Mouse (Mus musculus) liver, embryonic 14.5 days (tissue): ENCODE measurements at regions not wholly inside any gene's neighbourhood (a gene's known extent, or its start where the extent isn't known, plus 50 kb on each side); places are given as distances from the start of the nearest gene placed in this dataset.
A peak's percentile ranks its signal among the peaks of the same experiment; 100 is the strongest.

Source experiments
- ATAC-seq: fragments of 200-750 bp; cut with Nextera tagmentation; 2 replicates; pipeline ENCODE4 v1.8.0; 2017; ENCODE audit warnings: moderate number of reproducible peaks, mild to moderate bottlenecking, moderate library complexity; ENCODE audit not compliant: insufficient read depth
- DNase-seq, 3 experiments: peaks; one replicate each; pipeline ENCODE4 v3.0.0-alpha.2; 2012 to 2013; ENCODE audit warnings: low read depth in 3 of 3, low spot score in 3 of 3
- H3K27ac ChIP-seq: fragments of 300-500 bp; sonication (generic); 2 replicates; pipeline ENCODE4 v1.5.1; 2014; ENCODE audit warnings: moderate library complexity, mild to moderate bottlenecking, control low read depth, inconsistent platforms
- H3K27me3 ChIP-seq: fragments of 300-500 bp; sonication (generic); 2 replicates; pipeline ENCODE4 v1.6.1; 2014; ENCODE audit warnings: mild to moderate bottlenecking, low read length, moderate library complexity; ENCODE audit not compliant: control insufficient read depth, insufficient read depth
- H3K36me3 ChIP-seq: fragments of 300-500 bp; sonication (generic); replicated peaks from 2 replicates; pipeline ENCODE4 v1.6.1; 2014; ENCODE audit warnings: low read depth; ENCODE audit not compliant: control insufficient read depth, insufficient read depth
- H3K4me1 ChIP-seq, 2 experiments: fragments of 200-500 bp in 1 of 2; fragments of 300-500 bp in 1 of 2; sonication (generic) in 1 of 2; replicated peaks; 2 replicates each; pipeline ENCODE4 v1.6.1; 2012 to 2014; ENCODE audit warnings: antibody characterized with exemption in 1 of 2, inconsistent platforms in 1 of 2, low read length in 1 of 2; ENCODE audit not compliant: control insufficient read depth in 2 of 2, insufficient read depth in 2 of 2
- H3K4me2 ChIP-seq: fragments of 300-500 bp; sonication (generic); 2 replicates; pipeline ENCODE4 v1.6.1; 2014; ENCODE audit warnings: low read depth, mild to moderate bottlenecking, control low read depth, moderate library complexity
- H3K4me3 ChIP-seq, 2 experiments: fragments of 200-500 bp in 1 of 2; fragments of 300-500 bp in 1 of 2; sonication (generic) in 1 of 2; 2 replicates each; pipeline ENCODE4 v1.5.1; 2012 to 2014; ENCODE audit warnings: low read depth in 2 of 2, low read length in 2 of 2, mild to moderate bottlenecking in 2 of 2, control low read depth in 1 of 2, inconsistent platforms in 1 of 2, moderate library complexity in 1 of 2; ENCODE audit not compliant: insufficient read depth in 1 of 2
- H3K9ac ChIP-seq: fragments of 300-500 bp; sonication (generic); replicated peaks from 2 replicates; pipeline ENCODE4 v1.6.1; 2014; ENCODE audit warnings: mild to moderate bottlenecking, control low read depth, moderate library complexity
- H3K9me3 ChIP-seq: fragments of 300-500 bp; sonication (generic); 2 replicates; pipeline ENCODE4 v1.6.1; 2016; ENCODE audit warnings: low read length, mixed read lengths; ENCODE audit not compliant: control insufficient read depth
- CTCF ChIP-seq: IDR thresholded peaks from 2 replicates; pipeline ENCODE4 v1.5.1; 2016; ENCODE audit warnings: antibody characterized with exemption, low read depth, control low read depth
- EP300 ChIP-seq: IDR thresholded peaks from 2 replicates; pipeline ENCODE4 v1.6.1; 2016; ENCODE audit warnings: antibody characterized with exemption, low read depth
- WGBS: fragments of 180-500 bp; shearing (Covaris S2); extraction: QIAGEN DNeasy Blood & Tissue Kit; methylation state at CpG from one replicate; pipeline ENCODE4 v1.1.7; 2014; ENCODE audit not compliant: insufficient replicate concordance; 5-methylcytosine and 5-hydroxymethylcytosine counted together

GRCm38 (mm10) chr5:64485856-64486255 is 317.3 kb upstream of the Klf3 start:
- H3K9ac ChIP-seq = no peak overlapping the region

GRCm38 (mm10) chr5:64486761-64487160 is 316.4 kb upstream of the Klf3 start:
- ATAC-seq (no peak), DNase-seq (no peak)
- Histone ChIP-seq H3K4me1 (peaks cover 8 to 11% of the 10 kb centered on the region in 2 experiments), H3K4me2 (no peak overlapping the region), H3K27me3 (no peaks in the 10 kb centered on the region), H3K27ac (no peak overlapping the region), H3K9me3 (no peaks in the 10 kb centered on the region), H3K9ac (no peak overlapping the region), H3K4me3 (no peak overlapping the region), H3K36me3 (no peaks in the 10 kb centered on the region)
- TF ChIP-seq EP300 (no peak), CTCF (no peak)
- WGBS = 71% methylated on average over 1 of the region's 1 CpGs

More at GRCm38 (mm10) chr5:64485856-64486255, 317.3 kb upstream of the Klf3 start:
- Histone ChIP-seq H3K9me3 (no peaks in the 10 kb centered on the region), H3K4me1 (peaks cover 8 to 11% of the 10 kb centered on the region in 2 experiments), H3K27ac (no peak overlapping the region), H3K4me2 (no peak overlapping the region), H3K27me3 (no peaks in the 10 kb centered on the region), H3K36me3 (no peaks in the 10 kb centered on the region), H3K4me3 (no peak overlapping the region)
- no peak for TF ChIP-seq EP300
- no peak for TF ChIP-seq CTCF
- ATAC-seq = no peak
- 75% methylated on average over 6 of the region's 6 CpGs for WGBS
- DNase-seq = no peak

GRCm38 (mm10) chr5:64487698-64488398 is 315.3 kb upstream of the Klf3 start:
- WGBS = 28% methylated on average over 14 of the region's 14 CpGs
- H3K4me2 ChIP-seq = peak overlapping the region; percentile 65
- no peak for TF ChIP-seq EP300
- no peak for TF ChIP-seq CTCF
- H3K4me1 ChIP-seq = peaks cover 8 to 11% of the 10 kb centered on the region in 2 experiments
- H3K27me3 ChIP-seq = no peaks in the 10 kb centered on the region
- H3K36me3 ChIP-seq = no peaks in the 10 kb centered on the region
- no peak overlapping the region for H3K27ac ChIP-seq
- no peaks in the 10 kb centered on the region for H3K9me3 ChIP-seq
- peak overlapping the region; percentile 32 for H3K9ac ChIP-seq
- DNase-seq (no peak), ATAC-seq (no peak)
- peak overlapping the region; percentile 29 to 36; a peak in 3 of 4 replicates for H3K4me3 ChIP-seq

GRCm38 (mm10) chr5:64489656-64490444 is 313.3 kb upstream of the Klf3 start:
- Histone ChIP-seq H3K4me3 (no peak overlapping the region), H3K4me2 (no peak overlapping the region), H3K4me1 (peaks cover 8 to 11% of the 10 kb centered on the region in 2 experiments), H3K36me3 (no peaks in the 10 kb centered on the region), H3K9ac (no peak overlapping the region), H3K27me3 (no peaks in the 10 kb centered on the region), H3K27ac (no peak overlapping the region), H3K9me3 (no peaks in the 10 kb centered on the region)
- WGBS = 76% methylated on average over 4 of the region's 4 CpGs
- DNase-seq (no peak), ATAC-seq (no peak)
- no peak for TF ChIP-seq EP300
- no peak for TF ChIP-seq CTCF

- ATAC-seq = no peak
- 49% methylated on average over 5 of the region's 5 CpGs for WGBS
- H3K4me2 ChIP-seq = no peak overlapping the region
- H3K9ac ChIP-seq = no peak overlapping the region
- H3K27me3 ChIP-seq = no peaks in the 10 kb centered on the region
- no peak overlapping the region for H3K4me3 ChIP-seq
- no peaks in the 10 kb centered on the region for H3K9me3 ChIP-seq
- no peak for TF ChIP-seq CTCF
- no peak for TF ChIP-seq EP300
- H3K4me1 ChIP-seq = peaks cover 8 to 11% of the 10 kb centered on the region in 2 experiments
- no peaks in the 10 kb centered on the region for H3K36me3 ChIP-seq
- no peak for DNase-seq
- H3K27ac ChIP-seq = no peak overlapping the region
These were observed 312.7 kb upstream of the Klf3 start for GRCm38 (mm10) chr5:64490445-64490950.
